Mouse (Mus musculus) kidney, adult 9 months (tissue): Measurements from ENCODE around the gene Gm5447.

Source experiments
- DNase-seq: peaks from one replicate; pipeline ENCODE4 v3.0.0; 2022

The Gm5447 gene

DNA sequence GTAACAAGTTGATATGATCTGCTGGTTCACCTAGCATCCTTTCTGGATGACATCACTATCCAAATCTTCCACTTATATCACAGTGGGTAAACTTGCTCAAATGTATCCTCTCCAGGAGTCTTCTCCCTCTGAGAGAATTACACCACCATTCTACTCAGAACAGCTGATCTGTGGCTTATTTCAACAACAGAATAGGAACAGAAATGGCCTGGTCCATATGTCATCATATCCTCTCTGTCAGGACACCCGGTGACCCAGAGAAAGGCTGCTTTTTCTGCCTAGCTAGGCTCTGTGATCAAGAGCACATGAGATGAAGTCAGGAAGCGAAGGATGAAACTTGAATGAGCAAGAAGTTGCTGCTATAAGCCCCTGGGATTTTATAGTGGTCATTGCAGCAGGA lies 13.7 kb downstream of the Gm5447 start:
- DNase-seq = no peak

DNA sequence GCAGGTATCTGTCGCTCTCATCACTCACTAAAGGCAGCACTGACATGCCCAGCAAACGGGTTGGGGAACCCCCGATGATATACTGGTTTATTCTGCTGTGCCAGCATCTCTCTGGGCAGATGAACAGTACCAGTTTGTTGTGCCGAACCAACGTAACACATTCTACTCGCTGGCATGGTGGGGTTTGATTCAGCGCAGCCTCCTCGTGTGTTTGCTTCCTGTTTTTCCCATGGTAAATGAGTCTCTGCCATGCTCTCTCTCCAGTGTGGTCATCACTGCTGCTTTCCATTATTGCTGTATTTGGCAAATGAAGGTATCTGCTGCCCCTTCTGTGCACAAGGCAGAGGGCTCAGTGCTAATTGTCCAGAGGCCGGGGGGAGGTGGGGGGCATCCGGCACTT lies 15.7 kb downstream of the Gm5447 start:
- no peak for DNase-seq

DNA sequence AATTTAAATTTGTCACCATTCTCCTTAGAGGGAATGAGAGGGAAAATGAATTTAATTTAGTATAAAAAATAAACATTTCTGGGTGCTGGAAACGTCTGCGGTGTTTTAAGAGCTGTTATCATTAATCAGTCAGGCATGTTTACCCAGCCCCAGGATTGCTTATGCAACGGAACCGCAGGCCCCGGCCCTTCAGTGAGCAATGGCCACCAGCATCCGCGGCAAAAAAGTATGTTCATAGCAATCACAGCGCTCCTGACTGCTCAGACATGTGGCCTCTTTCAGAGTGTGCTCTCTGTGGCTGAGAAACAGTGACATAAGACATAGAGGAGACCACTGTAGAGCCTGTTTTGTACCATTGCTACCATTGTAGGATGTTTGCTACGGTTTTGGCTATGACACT lies 16.2 kb downstream of the Gm5447 start:
- no peak for DNase-seq

DNA sequence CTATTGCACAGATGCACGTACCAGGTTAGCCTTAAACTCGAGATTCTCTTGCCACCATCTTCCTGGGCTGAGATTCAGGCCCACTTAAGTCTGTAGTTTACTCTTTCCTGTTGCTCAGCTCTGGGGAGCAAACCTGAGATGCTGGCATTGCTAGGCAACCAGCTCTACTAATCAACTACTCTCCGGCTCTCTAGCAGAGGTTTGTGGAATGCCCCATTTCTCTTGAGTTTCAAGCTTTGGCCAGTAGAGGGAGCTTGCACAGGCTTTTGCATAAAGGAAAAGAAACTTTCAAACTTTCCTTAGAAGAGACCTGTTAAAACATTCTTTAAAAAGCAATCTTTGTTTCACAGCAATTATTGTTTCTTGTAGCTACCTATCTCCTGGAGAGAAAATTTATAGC lies 19.8 kb downstream of the Gm5447 start:
- DNase-seq = peak; percentile 67

DNA sequence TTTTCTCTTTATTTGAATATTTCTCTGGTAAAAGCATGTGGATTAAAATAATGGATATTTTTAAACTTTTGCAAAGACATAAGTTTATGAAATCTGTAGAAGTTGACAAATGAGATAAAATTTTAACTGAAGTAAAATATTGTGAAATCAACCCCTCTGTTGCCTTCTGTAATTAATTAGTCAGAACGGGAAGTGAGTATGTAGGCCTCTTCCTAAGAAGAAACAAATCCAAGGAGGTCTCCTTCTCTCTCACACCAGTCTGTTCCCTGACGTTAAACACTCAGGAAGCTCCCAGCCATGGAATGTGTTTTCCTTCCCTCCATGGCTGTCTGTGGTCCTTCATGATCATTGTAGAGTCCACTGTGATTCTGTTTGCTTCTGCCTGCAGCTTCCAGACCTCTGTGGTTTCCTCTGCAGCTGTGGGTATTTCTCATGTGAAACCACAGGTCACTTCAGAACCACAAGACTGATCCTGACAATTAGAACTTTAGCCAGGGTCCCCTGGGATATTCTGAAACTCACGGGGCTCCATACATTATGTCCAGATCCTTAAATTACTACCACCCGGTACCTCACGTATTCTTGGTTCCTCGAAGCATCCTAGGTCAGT lies 20.4 kb downstream of the Gm5447 start:
- DNase-seq = no peak

DNA sequence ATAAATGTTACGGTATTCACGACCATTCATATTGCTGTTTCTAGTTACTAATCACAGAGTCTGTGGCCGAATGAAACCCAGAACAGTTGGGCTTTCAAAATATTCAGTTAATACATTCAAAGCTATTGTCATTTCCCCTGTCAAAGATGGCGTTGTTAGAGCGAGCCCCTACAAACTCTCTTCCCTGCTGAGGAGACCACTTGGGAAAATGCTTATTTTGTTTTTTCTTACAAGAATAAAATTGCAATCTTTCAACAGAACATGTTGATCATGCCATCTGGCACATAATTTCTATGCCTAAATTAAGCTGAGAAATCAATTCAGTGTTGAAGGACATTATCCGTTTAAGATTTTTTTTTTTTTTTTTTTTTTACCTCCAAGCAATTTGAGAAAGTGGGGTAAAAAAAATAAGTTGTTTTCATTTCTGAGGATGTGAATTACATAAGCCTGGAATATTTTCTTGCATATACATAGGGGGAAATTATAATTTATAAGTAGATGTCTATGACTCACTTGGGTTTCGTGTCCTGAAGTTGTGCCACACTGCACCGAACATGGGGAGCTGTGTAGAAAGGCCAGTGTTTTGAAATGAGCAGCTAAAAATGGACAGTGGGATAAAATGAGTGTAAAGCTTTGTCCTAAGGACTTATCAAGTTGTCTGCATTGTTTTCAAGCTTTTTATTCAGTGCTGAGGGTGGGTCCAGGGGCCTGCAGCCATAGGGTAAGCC lies 23.7 kb downstream of the Gm5447 start:
- no peak for DNase-seq

DNA sequence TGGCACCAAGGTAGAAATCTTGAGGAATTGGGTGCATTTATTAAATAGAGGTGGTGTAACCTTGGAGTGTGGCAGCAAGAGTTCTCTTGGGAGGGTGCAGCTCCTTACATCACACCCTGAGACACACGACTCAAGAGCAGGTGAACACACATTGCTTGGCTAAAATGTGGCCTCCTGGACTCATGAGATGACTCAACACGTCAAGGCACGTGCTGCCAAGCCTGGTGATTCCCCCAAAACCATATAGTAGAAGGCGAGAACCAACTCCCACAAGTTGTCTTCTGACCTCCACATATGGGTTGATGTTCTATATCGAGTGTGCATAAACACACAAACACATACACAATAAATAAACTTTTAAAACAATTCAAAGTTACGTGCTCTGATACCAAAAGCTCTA lies 25.8 kb downstream of the Gm5447 start:
- DNase-seq = no peak

DNA sequence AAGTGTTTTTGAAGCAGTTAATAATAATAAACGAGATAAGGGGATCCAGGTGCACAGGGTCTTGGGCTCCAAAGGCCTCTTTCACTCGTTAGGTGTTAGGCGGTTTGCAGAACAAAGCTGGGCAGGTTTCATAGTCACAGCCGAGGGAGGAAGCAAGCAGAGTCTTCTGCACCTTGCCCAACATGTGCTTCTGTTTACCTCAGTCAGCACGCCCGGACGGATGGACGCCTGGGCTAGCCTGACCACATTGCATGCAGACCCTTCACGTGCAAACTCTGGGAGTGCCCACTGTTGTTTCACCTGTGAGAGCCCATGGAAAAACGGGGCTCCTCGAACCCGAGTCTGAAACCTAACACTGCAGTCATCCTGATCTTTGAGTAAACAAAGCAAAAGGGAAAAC lies 30.5 kb downstream of the Gm5447 start:
- DNase-seq = no peak

DNA sequence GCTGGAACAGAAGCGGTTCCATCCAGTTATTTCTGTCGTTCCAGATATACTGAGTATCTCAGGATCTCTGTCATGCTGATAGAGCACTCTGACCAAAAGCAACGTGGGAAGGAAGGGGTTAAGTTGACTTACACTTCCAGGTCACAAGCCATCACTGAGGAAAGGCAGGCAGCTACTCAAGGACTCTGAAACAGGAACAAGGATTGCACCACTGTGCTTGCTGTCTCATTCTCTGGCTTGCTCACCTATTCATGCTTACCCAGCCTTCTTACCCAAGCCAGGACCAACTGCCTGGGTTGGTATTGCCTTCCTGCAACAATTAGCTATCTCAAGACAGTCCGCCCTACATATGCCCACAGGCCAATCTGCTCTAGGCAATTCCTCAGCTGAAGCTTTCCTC lies 31.0 kb downstream of the Gm5447 start:
- no peak for DNase-seq

DNA sequence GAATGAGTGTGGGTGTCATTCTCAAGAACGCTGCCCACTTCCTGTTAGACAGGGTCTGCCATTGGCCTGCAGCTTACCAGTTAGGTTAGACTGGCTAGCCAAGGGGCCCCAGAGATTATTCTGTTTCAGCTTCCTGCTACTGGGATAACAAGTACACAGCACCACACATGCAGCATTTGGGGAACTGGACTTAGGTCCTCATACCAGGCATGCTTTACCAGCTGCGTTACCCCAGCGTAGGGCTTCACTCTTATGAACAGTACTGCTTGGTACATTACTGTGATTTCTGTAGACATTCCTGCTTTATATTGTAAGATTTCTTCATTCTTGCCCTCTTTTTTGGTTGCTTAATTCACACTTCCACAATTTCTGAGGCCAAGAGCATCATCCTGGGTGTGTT lies 43.5 kb downstream of the Gm5447 start:
- no peak for DNase-seq

DNA sequence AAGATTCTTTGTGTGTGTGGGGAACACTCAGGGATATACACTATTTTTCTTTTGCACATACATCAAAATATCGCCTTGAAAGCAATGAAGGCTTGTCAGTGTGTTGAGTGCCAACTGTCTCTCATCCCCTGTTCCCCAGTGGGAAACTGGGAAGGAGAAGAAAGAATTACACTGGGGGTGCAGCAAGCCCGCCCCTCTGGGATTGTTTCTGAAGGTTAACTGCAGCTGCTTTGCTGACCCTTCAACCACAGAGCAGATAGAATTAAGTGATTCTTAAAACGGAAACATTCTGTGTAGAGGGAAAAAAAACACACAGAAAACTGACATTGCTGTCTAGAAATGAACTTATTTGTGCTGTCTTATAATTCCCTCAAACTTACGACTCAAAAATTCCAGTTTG lies 47.5 kb downstream of the Gm5447 start:
- DNase-seq = no peak

DNA sequence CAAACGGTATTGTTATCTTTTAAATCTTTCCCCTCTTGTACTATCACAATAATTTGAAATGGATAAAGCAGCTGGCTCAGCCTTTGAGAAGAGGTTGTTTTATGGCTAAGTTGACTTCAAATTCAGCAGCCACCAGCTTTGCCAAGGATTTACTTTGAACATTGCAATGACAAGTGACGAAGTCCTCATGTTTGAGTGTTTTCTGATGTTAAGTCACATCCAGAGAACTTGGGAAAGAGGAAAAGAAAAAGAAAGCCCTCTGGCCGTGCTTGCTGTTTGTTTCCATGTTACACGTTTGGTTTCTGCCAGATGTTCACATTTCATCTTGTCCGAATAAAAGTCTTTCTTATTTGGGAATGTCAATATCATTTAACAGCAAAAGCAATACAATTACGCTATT lies 47.9 kb downstream of the Gm5447 start:
- DNase-seq = no peak

DNA sequence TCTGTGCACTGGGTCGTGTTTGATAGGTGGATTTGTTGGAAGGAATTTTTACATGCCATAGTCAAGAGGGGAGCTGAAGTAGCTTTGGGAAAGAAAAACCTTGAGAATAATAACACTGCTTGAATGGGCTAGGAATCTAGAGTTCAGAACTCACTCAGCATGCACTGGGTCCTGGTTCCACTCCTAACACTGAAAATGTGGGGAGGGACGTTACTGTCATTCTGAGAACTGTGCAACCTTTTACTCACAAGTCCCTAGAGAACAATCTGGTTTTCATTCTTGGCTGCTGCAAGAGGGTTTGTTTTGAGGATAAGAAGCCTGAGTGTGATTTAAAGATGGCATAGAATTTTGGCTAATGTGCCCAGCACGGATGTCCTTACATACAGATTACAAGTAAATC lies 49.7 kb downstream of the Gm5447 start:
- no peak for DNase-seq
